Mouse (Mus musculus) cerebellum, postnatal 4 days (tissue): ENCODE measurements around the gene Kif28.
"Not testable (repeated sequence)": the region's sequence is repeated elsewhere in the genome, so short reads cannot be mapped to it uniquely, and the experiment has no call there.

Experiments used
- DNase-seq, 2 experiments: peaks; one replicate each; pipeline ENCODE4 v3.0.0; 2022; ENCODE audit warnings: low spot score in 2 of 2, mixed read lengths in 1 of 2

Kif28 gene

DNA sequence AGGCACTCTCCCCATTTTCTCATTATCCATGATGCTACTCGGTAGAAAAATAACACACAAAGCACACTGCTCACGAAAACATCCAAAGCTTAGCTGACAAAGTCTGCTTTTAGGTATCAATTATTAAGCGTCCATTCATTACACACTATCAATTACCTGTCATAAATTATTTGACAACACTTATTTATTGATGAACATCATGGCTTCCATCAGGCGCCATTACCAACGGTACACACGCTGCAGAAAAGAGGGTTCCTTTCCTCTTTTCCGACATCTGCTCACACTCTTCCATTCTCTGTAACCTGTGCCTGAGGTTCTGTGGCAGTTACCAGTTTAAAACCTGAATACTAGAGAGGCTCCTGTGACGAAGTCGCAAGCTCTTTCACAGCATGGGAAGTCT lies at the start of gene Kif28:
Gene Kif28, minus strand, starts transcription at position 101 of the 400 bp plus-strand sequence.
- no peak for DNase-seq

DNA sequence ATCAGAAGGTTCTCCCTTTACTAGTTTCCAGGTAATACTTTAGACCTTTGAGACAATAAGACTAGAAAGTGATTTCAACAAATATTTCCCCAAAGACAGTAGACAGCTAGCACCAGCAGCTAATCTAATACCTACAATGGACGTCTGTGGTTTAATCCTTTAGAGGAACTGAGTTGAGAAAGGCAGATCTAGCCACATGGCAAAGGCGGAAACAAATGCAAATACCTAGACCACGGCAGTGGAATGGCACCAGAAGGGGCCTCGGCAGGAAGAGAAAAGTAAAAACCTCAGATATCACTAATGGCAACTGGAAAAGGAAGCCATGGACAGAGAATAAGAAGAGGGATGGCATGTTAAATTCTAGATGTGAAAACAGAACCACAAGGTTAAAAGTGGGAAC lies 42.2 kb upstream of the Kif28 start:
- no peak for DNase-seq

DNA sequence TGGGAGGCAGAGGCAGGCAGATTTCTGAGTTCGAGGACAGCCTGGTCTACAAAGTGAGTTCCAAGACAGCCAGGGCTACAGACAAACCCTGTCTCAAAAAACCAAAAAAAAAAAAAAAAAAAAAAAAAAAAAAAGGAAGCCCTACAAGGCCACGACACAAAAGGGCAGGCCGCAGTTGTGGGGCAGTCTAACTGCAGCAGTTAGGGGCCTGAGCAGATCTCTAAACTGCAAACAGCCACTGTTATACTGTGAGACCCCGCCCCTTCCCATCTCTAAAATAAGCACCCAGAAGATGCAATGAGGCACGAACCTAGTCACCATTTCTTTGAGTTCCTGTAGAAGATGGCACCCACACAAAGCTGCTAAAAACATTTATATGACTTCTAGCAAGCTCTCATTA lies 40.4 kb upstream of the Kif28 start:
- DNase-seq: no peak

DNA sequence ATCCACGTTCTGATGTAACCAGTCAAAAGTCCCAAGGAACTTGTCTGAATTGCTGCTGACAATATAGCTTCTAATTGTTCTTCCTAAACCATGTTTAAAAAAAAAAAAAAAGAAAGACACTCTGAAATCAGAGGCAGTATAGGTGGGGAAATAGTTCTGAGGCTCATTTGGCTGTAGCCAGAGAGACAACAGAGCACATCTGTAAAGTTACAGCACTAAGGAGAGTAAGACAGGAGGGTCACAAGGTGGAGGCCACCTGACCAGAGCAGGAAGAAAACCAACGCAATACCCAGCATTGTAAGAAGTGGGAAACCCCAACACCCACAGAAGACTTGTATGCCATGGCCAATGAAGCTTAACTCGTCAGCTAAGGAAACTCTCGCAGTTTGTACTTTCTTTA lies 39.0 kb upstream of the Kif28 start:
- DNase-seq: no peak

DNA sequence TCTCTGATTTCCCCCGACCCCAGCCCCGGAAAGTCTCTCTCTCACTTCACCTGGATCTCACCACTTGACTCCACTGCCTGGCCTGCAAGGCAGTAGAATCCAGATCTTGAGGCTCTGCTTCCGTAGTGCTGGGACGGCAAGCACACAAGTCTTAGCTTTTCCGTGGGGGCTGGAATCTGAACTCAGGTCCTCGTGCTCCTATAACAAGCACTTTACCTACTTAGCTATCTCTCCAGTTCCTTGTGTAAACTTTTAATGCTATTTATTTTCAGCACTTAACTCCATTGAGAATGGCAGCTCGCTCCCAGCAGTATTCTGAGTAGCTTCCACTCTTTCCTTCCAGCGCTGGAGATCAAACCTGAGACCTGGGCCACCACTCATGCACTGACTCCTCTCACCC lies 31.8 kb upstream of the Kif28 start:
- no peak for DNase-seq

DNA sequence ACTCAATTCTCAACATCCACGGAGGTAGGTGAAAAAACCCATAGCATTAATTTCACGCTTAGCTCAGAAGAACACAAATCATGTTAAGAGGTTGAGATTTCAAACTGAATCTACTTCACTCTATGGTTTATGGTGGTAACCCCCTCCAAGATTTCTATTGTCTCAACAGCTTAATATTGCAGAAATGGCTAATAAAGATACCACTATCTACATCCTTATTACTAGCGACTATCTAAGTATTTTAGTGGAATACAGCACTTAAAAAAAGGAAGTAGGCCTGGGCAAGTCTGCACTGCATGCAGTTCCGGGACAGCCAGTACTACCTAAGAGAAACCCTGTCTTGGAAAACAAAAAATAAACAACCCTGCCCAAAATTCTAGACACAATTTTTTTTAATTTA lies 15.5 kb upstream of the Kif28 start:
- DNase-seq: no peak

DNA sequence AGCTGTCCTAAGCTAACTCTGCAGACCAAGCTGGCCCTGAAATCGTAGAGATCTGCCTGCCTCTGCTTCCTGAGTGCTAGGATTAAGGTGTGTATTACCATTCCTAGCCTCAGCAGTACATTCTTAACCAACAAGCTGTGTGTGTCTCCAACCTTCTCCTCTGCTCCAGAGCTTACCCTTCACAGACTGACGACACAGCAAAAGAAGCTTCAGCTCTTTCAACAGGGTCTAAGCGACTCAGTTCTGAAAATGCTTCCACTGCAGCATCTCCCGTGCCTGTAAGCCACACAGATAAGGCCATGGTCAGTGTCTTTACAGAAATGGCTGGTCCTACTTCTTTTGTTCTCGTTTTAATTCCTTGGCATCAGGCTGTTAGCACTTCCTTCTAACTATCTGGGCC lies 15.0 kb upstream of the Kif28 start:
- DNase-seq: no peak

DNA sequence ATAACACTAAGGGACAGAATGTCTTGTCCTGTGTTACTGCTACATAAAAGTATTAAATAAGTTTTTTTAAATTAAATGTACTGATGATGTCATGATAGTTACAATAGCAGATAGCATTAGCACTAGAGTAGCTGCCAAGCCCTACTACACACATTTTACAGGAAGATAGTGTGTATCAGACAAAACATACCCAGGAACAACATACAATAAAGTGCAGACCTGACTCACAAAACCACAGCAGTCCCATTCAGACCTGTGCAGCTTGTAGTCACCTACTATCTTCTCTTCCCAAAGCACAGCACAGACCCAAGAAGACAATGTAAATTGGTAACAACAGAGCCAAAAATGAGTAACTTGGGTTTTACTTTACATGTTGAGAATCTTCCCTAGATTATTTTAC lies 11.4 kb upstream of the Kif28 start:
- no peak for DNase-seq

DNA sequence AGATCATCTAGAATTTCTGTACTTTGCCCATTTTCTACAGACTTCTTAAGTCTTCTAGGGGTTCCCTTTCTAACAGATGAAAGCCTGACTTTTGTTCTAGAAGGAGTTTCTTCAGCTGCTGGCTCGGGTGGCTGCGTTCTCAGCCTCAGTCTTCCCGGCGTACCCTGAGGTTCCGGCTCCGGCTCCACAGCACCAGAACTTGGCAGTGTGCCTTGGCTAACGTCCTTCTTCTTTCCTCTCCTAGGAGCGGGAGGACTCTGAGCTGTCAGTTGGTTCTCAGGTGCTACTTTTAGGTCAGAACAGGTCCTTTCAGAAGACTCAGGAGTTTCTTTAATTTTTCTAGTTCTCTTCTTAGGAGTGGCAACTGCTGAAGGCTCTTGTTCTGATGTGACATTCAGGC lies 7.9 kb upstream of the Kif28 start:
- DNase-seq: no peak

DNA sequence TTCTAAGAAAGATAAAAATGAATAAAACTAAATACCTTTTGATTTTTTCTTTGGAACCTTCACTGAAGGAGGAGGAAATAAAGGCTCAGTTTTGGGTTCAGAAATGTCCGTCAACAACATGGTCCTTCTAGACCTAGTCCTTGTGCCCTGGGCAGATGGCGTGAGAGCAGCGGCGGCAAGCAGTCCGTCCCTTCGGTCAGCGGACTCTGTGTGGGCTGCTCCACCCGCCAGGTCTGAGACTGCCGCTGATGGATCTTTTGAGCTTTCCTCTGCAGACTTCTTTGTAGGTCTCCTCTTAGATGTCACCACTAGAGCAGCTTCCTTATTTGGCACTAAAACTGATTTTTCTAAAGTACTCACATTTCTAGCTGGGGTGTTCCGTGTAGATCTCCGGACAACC lies 7.2 kb upstream of the Kif28 start:
- no peak for DNase-seq

DNA sequence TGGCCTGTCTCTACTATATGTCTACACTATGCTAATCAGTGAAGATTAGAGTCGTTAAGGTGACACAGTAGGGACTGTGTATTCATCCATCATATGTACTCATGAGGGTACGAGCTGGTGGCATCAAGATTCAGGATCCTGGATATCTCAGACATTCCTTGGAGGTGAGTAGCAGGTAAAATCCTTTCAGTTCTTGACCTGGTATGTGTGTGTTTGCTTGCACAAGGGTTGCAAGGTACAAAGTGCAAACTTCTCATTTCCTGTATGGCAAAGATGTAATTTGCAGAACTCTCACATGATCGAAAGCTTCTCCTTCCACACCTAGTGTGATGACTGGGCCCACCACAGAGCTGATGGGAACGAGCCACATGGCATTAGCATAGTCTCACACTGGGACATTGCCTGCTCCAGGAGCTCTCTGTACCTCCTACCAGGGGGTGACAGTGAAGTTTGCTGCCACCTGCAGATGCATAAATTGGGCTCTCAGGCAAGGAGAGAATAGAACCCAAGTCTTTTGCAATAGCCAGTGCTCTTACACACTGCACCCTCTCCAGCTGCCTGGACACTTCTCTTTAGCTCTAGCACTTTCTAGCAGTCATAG lies 1.4 kb downstream of the Kif28 start:
- no peak for DNase-seq

DNA sequence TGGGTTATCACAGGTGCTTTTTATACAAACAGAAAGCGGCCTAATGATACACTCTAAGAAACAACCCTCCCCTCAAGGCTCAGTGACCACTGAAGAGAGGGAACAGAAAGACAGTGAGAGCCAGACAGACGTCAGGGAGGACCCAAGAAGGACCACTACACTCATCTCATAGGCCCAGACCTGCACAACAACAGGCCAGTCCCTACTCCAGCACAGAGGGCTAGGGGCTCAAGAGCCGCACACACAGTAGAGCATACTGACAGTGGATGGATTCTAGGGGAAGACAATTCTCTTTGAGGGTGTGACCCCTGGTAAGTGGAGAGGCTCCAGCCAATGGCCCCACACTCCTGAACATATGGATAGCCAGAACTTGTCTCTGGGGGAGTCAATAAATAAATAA lies 8.6 kb downstream of the Kif28 start:
- no peak for DNase-seq

DNA sequence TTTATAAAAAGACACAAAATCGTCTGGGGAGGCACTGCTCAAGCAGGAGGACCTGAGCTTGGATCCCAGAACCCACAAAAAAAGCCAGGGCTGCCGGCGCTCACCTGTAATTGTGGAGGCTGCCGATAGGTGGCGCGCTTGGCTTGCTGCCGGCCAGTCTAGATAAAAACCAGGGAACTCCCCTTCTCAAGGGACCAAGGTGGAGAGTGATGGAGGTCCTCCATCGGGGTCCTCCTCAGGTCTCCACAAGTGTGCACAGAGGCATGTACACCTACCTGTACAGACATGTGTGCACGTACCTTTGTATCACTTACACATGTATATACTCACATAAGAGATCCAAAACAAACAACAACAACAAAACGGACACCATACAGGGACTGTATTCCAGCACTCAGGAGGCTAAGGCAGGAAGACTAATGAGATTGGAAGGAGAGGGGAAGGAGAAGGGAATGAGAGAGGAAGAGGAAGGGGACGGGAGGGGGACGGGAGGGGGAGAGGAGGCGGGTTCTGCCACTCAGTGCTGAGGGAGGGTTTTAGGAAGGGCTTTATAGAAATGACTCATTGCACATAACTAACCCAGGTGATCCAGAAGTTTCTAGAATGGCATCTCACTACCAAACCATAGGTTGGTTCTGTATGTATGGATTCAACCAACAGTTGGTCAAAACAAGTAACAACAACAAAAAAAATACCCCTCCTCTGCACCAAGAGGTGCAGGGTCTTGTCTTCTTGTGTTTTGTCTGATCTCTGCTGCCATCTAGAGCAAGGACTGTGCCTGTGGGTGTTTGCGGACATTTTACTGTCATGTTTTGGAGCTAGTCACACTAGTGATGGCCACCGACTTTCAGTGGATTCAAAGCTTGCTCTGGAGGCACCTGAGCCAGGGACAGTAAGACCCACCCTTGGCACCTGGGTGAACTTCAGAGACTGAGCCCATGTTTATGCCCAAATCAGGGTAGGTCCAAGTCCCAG lies 10.3 kb downstream of the Kif28 start:
- peak; percentile 67 to 77 for DNase-seq

DNA sequence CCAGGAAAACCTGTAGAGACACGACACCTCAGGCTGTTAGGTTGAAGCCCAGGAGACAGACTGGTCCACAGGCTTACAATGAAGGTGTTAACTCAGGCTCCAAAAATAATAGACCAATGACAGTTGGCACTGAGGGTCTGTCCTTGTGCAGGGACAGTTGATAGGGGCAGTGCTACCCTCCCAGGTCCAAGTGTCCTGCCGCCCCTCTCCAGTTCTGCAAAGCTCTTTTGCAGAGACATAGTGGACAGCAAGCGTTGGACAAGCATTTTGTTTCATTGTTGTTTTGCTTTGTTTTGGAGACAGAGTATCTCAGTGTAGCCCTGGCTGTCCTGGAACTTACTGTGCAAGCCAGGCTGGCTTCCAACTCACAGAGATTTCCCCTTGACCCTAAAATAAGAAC lies 13.7 kb downstream of the Kif28 start:
- DNase-seq: no peak

DNA sequence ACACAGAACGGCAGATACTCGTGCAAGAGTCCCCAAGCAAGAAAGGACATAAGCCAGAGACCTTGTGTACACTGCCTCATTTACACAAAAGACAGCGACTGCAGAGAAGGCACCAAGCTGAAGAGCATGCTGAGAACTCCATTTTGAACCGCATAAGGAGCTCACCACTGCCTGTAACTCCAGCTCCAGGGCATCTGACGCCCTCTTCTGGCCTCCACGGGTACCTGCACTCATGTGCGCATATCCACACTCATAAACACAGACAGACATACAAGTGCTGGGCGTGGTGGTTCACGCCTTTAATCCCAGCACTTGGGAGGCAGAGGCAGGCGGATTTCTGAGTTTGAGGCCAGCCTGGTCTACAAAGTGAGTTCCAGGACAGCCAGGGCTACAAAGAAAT lies 16.4 kb downstream of the Kif28 start:
- no peak for DNase-seq

DNA sequence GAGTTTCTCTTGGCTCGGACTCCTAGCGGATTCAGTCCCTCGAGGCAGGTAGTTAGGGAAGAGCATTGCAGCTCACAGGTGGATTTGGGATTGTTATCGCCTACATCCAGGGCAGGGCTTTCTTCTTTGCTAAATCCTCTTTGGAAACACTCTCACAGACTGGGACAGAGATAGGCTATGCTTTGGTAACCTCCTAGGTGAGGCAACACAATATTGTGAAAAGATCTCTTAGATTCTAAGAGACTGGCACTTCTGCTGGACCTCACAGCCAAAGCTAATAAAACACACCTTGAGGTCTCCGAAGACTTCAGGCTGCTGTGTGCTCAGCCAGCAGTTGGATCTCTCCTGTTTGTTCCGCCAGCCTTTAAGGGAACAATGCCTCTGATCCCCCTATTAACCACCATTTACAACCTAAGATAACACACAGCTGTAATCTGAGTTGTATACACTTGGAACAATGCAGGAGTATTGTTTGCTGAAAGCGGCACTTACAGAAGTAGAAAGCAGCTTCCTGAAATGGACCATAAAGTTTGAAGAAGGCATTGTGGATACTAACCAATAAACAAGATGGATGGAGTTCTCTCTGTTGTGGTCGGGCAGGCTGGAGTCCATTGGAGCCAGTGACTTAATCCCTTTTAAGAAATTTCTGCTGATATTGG lies 22.1 kb downstream of the Kif28 start:
- no peak for DNase-seq

DNA sequence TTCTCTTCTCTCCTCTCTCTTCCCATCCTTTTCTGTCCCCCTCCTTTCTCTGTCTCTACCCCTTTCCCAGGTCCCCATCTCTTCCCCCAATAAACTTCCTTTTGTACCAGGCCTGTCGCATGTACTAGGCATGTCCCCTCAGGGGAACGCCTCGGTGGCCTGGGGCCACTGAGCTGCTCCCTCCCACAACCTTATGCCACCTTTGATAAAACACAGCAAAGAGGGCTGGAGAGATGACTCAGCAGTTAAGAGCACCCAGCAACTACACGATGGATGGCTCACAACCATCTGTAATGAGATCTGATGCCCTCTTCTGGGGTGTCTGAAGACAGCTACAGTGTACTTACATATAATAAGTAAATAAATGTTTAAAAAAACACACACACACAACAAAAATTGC lies 29.3 kb downstream of the Kif28 start:
- DNase-seq: no peak

DNA sequence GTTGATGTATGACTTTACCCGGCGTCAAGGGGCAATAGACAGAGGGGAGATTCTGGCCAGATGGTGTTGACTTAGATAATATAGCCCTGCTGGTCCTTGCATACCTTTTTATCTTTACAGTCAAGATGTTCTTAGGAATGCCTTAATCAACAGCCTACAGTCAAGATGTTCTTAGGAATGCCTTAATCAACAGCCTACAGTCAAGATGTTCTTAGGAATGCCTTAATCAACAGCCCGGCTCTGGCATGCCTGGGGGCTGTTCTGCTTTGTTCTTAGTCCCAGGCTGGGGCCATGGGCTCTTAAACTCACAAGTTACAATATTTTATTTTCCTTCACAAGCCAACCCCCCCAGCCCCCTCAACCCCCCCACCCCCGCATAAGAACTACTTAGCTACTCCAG lies 29.8 kb downstream of the Kif28 start:
- DNase-seq: not testable (repeated sequence)

DNA sequence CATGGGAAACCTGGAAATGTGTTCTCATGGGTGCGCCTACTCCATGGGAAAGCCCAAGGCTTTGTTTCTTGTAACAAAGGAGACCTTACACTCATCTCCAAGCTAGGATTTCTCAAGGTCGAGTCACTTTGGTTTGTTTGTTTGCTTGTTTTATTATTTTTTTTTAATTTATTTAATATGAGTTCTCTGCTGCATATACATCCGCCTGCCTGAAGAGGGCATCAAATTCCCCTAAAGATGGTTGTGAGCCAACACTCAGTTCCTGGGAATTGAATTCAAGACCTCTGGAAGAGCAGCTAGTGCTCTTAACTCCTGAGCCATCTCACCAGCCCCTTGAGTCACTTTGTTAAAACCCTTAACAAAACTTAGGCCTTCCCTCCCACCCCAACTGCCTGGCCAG lies 31.7 kb downstream of the Kif28 start:
- no peak for DNase-seq

DNA sequence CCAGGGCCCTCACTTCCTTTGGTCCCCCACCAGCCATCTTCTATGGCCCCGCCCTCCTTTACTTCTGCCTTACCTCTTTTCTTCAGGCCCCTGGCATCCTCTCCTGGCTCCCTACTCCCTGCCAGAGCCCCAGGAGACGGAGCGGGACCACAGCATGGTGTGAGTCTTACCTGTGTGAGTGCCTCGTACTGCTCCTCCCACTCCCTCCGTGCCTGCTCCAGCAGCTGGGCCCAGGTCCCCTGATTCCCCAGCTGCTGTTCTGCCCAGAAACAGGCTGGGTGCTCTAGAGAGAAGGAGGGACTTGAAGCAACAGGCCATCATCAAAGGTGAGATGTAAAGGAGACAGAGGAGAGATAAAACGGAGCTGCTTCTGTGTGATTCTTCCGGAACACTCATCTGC lies 32.4 kb downstream of the Kif28 start:
- DNase-seq: no peak

DNA sequence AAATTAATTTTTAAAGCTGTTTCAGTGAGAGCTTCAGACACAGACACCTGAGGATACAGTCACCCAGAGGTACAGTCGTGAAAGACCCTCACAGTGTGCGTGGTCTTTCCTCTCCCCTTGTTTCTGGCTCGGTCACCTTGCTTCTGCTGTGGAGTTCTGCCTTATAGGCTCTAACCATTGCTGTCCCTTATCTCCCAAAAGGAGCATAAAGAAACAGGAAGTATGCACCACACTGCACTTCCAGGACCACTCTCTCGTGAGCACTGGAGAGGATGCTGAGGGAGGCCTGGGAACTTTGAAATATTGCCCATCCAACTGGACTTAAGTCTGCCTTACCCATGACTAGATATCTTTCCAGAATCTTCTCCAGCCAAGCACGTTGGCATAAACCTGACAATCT lies 34.3 kb downstream of the Kif28 start:
- no peak for DNase-seq

DNA sequence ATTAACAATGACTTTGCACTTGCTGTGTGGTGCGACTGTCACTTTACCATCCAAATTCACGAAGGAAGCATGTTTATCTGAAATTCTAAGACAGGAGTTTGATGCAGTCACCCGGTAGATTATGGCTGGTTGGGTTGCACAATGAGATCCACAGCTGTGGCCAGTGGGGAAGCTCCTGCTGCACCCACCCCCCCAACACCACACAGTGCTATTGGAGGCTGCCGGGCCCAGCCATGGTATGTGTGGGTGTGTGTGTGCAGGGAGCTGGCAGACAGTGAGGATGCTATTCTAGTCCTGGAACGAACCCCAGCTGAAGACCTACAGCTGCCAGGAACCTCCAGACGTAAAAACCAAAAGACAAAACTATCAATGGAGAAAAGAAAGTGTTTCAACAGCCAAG lies 35.7 kb downstream of the Kif28 start:
- no peak for DNase-seq

DNA sequence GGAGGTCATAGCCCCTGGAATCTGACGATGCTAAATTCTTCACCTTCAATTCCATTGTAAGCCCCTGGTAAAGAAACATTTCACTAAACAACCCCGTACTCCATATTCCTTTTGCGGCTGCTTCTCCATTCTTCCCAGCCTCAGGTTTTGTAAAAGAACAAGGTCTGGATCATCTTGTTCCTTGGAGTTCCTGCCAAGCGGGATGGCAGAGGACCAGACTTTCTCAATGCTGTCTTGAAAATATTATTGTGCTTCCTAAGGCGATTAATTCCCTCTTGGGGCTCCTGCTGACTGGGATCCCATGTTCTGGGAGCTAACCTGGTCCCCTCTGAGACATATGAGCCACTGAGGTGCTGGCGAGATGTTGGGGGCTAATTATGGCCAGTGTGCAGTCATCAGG lies 39.9 kb downstream of the Kif28 start:
- DNase-seq: no peak
